Mouse (Mus musculus) left cerebral cortex, adult 11 months (tissue): Measurements from ENCODE around the gene Cbarp.

Experiments used
- DNase-seq: peaks from one replicate; pipeline ENCODE4 v3.0.0; 2022; ENCODE audit warnings: low spot score

Cbarp gene

DNA sequence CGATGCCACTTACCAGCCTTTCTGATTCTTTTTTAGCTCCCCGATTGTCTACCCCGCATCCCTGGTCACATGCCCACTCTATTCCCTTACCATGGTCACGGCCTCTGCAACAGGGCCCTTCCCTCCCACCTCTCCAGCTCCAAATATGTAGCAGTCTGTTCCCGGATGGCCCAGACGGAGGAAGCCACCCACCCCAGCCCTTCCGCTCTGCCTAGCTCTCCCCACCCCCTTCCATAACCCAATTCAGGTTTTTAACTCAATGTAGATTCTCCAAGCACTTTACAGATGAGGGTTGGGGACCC, 16.1 kb upstream of the Cbarp start:
- no peak for DNase-seq

DNA sequence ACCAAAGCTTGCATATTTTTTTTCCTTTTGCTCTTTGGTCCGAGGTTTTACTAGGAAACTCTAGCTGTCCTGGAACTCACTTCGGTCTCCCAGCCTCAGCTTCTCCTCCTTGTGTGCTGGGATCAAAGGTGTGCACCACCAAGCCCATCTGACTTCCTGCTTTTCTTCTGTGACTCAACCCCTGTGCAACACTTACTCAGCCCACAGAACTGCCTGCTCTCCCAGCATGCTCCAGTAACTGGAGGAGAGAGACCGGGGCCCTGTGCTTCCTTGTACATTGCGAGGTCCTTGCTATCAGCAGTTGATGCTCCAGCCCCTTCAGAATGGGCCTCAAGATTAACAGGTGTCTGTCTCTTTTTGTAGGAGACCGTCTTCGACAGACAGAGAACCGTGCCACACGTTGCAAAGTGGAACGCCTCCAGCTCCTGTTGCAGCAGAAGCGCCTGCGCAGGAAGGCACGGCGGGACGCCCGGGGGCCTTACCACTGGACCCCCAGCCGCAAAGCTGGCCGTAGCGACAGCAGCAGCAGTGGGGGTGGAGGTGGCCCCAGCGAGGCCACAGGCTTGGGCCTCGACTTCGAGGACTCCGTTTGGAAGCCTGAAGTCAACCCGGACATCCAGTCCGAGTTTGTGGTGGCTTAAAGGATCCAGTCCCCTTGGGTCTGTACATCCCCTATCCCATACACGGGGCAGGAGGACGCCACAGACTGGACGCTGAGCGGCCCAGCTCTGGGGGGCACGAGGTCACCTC, 15.5 kb upstream of the Cbarp start:
- no peak for DNase-seq

DNA sequence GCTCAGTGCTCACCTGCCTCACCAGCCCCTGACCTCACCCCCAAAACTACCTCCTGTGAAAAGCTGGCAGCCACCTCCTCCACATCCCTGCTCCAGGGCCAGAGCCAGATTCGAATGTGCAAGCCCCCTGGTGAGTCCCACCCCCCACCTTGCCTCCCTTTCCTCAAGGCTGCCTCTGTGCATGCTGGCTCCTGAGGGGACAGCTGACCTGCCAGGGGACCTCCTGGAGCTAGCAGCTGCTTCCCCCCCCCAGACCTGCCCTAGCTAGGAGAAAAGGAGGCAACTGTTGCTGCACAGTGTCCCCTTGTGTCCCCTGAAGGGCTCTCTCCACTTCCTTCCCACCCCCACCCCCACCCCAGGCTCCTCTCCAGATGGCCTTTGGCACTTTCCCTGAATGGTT, 14.6 kb upstream of the Cbarp start:
- no peak for DNase-seq

DNA sequence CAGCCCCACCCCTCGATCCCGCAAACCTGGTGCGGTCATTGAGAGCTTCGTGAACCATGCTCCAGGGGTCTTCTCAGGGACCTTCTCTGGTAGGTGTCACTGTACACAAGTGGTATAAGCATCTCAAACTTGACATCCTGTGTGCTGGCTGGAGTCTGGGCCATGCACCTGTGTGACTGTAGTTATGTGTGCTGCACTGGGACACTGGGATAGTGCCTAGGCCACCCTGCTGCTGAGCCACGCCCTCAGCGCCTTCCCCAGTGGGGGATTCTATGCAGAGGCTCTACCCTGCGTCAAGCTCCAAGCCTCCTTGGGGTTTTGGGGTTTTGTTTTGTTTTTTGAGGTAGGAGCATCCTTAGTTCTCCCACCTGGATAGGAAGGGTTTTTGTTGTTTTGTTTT, 13.7 kb upstream of the Cbarp start:
- no peak for DNase-seq

DNA sequence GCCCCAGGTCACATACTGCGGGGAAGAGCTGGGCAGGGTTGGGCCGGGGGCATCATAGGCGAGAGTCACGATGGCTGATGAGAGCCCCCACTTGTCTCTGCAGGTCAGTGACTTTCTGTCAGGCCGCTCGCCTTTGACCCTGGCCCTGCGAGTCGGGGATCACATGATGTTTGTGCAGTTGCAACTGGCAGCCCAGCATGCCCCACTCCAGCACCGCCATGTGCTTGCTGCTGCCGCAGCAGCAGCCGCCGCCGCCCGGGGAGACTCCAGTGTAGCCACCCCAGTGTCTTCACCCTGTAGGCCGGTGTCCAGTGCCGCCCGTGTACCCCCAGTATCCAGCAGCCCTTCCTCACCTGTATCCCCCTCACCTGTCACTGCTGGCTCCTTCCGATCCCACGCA, 13.1 kb upstream of the Cbarp start:
- DNase-seq, result no peak

DNA sequence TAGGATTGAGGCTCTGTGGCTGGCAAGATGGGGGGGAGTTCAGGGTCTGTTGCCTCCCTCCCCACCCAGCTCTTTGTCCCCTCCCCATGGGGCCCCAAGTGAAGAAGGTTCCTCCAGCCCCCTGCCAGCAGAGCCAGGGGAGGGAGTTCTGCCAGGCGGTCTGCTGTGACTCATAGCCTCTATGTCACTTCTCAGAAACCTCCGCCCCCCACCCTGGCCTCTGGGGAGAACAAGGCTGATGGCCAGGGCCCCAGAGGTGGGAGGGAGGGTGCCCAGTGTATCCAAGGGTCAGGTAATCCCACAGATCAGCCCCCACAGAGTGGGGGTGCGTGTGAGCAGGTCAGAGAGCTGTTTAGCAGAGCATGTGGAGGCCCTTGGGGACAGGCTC, 12.2 kb upstream of the Cbarp start:
- DNase-seq, result no peak

DNA sequence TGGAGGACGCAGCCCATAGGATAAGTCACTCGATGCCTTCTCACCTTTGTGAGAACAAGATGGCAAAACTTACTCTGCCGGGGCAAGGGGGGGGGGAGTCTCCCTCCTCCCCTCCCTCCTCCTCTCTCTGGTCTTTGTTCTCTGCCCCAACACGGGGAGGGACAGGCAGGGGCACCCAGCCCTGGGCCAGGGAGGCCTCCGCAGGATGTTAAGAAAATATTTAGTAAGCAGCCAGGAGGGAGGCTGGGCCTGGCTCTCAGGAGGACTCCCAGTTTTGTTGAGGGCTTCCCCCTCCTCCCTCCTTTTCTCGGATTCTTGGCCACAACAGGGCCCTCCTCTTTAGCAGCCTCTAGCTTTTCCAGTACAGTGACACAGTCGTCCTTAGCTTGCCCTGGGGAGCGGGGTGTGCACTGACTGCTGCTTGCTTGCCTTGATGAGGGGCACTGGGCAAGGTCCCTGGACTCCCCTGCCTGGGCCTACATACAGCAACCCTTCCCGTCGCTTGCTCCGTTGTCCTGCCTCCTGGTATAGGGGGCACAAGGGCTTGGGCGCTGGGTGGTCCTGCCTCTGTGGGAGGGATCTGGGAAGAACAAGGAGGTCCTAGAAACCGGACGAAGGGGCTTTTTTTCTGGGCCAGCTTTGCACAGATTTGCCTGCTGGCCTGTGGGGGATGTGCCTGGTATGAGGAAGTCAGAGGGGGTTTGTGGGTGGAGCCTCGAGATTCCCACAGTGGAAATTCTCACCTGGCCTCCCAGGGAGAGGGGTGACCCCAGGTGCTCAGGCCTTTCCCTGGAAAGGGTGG, 11.6 kb upstream of the Cbarp start:
- no peak for DNase-seq

DNA sequence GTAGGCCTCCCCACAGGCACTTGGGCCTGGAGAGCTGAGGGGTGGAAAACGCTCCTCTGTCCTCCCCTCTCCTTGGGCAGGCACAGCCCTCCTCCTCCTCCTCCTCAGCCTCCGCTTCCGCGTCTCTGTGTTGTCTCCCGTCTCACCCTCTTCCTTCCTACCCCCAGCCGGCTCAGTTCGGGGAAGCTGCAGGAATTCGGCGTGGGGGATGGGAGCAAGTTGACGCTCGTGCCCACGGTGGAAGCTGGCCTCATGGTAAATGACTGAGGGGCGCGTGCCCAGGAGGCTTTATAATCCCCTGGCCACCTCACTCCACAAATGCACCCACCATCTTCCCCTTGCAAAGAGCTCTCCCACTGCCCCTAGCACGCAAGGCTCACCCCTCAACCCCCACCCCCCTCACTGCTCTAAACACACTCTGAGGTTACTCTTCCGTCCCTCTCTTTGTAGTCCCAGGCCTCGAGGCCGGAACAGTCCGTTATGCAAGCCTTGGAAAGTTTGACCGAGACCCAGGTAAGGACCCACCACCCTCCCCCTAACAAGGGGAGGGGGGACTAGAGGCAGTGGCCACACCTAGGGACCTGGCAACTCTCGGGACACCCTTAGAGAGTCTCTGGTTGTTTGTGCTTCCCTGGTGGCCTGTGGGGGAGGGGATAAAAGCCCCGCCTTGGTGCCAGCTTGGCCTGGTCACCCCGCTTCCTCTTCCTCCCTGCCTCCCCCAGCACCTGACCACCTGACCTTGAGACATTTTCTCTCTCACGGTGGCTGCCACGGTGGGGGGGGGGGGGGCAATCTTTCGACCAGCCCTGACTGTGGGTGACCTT, 10.8 kb upstream of the Cbarp start:
- no peak for DNase-seq

DNA sequence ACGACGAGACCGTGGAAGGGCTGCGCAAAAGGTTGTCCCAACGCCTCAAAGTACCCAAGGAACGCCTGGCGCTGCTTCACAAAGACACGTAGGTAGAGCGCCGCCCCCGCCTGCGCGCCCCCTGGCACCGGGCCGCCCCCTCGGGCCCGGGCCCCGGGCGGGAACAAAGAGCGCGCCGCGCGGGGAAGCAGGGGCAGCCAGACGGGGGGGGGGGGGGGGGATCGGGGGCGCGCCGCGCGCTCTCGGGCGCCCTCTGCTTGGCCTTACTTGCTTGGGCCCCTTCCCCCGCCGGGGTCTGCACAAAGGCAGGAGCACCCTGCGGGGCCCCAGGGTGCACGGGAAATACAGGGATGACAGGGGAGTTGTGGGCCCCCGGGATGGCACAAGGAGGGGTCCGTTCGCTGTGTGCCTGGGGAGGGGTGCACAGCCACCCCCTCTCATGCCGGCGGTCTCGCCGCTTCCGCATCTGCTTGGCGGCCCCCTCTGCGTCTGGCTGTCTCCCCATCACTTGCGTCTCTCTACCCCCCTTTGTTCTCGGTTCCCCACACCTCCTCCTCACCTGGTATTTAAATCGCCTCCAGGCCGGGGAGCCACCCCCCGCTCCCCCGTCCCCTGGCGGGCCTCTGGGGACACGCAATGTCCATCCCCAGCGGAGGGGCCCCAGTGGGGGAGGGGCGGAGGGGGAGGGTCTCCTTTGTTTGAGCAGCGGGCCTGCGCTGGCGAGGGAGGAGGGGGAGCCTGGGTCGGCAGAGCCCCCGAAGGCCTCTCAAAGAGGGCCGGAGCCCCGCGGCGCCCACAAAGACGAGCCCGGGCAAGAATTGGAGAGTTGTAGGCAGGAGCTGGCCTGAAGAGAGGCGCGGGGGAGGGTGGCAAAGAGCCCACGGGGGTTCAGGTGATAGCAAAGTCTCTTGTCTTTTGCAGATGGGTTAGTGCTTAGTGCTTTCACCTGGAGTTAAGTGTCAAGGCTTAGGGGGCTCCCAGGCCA, 9.9 kb upstream of the Cbarp start:
- DNase-seq, result no peak

DNA sequence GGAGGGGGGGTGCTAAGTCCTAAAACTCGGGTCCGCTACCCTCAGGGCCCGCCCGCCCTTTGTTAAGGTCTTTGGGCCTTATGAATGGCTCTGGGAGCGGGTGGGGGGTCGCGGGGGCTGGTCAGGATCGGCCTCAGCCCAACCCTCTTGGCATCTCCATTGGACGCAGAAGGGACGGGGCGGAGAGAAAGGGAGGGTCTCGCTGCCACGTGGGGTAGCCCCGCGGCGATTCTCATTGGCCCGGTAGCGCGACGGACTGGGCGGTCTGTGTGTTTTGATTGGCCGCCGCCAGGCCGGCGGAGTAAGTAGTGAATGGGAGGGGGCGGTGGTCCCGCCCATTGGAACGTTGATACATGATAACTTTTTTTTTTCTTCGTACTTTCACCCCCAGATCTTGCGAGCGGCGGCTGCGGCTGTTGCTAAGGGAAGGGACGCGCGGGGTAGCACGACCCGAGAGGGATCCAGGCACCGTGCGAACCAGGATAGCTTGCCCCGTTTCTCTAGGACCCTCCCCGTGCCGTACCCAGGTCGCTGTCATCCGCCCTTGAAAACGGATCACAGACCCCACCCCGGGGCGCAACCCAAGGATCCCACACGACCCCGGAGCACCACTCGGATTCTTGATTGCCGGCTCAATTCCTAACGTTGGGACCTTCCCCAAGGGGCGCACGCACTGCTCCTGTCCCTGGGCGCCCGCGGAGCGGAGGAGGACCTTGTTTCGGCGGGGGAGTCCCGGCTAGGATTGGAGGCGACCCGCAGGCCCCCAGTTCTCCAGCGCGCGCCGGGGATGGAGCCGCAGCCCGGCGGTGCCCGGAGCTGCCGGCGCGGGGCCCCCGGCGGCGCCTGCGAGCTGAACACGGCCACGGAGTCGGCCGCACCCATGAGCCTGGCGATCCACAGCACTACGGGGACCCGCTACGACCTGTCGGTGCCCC, 8.9 kb upstream of the Cbarp start:
- DNase-seq, result peak; percentile 97

DNA sequence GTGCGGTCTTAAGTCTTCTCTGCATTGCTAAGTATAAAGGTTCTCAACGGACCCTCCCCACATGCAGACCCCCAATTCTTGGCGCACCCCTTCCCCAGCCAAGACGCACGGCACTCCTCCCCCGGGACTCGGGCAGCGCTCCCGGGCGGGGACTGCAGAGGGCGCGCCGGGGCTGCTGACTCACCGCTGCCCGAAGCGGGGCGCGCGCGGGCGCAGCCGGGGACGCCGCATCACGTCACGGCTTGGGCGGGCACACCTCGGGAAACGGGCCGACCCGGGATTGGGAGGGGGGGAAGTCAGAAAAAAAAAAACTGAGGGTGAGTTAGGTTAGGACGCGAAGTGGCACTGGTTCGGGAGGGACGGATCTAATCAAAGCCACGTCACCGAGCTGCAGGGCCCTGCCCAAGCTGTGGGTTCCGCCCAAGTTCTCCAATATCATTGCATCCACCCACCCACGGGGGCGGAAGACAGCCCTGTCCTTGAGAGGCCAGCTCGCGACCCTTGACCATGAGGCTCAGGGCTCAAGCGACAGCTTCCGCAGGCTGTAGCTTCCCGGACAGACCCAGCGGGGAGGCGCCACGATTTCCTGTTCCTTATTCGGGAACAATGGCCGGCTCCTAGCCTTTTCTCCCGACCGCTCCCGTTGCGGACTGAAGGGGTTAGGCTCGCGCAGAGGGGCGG, 8.1 kb upstream of the Cbarp start:
- DNase-seq, result peak; percentile 86

DNA sequence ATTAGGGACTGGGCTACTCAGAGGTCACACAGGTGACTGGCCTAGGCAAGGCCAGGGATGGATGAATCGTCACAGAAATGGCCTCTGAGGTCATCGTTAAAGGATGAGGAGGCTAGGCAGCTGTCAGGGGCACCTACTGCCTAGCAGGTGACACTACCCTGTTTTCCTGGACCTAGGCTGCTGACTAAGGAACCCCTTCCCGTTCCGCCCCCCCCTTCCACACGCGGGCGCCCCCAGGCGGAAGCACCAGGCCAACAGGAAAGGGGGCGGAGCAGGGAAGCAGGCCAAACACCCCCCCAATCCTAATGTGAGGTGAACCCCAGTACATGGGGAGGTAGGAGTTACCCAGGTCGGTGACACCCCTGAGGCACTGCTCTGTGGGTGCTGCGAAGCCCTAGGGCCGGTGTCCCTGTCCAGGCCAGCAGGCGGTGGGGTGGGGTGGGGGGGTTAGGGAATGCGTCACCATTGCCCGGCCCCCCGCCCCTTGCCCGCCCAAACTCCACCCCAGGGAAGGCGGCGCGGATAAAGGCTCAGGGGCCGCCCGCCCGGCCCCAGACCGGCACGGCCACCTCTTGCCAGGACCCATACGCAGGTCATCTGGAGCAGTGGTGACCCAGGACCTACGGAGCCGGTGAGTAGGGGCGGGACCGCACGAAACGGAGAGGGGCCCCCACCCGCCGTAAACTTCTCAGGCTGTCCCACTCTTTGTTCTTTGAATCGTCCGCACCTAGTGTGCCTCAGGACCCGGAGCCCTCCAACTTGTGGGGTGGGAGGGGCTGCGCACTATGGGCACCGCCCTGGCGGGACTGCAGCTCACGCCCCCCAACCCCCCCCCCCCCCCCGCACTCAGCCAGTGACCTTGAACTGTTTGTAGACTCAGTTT, 7.3 kb upstream of the Cbarp start, which contains the start of gene Midn:
Gene Midn (plus strand): TSS at position 554 of the 883 bp plus-strand sequence.
- no peak for DNase-seq

DNA sequence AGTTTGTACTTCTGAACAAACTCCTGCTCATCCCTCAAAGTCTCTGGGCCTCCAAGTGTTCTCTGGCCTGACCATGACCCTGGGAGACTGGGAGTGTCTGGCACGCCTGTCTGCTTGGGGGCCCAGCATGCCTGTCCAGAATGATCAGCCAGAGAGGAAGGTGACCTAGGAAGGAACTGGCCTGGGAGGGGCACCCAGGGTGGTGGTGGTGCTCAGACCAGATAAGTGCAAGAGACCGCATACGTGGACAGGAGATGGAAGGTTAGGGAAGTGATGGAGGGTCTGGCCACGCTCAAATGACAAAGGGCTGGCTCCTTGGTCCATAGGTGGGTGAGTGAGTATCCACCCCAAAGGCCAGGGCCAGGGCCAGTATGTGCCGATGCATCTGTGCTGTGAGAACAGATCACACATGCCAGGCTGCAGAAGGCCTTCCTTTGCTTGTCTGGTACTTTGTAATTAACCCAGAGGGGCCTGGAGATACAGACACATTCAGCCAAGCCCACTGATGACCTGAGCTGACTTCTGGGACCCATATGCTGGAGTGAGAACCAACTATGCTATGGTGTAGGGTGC, 6.6 kb upstream of the Cbarp start:
- DNase-seq, result no peak

DNA sequence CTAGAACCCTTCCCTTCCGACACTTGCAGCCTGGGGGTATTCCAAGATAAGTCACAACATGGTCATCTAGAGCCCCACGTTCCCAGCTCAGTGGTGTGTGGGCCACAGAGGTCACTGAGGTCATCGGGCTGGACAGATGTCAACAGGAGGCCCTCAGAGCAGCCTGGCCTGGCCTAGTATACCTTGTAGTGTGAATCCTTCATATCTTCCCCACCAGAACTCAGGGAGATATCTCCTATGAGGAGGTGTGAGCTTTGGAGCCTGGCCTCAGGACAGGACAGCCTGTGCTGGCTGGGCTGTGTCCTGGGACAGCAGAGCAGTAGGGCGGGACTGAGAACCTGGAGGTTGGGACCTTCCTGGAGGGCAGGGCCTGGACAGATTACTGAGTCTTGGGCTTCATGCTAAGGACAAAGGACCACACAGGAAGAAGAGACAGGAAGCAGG, 6.0 kb upstream of the Cbarp start:
- DNase-seq, result no peak

DNA sequence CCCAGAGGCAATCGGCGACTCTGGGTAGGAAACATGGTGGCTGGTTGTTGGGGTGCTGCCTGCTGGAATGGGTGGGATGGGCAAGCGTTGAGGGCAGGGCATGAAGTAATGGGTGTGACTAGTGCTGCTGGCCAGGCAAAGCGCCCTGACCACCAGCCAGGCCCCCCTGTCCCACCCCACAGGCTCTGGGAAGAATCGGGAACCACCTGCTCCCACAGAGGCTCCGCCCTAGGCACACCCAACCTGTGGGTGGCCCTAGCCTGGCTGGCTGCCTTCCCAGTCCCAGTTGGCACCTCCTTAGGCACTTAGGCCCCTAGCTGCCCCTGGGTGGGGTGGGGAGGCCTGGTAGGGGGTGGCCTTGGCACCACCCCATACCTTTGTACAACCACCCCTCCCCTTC, 5.3 kb upstream of the Cbarp start:
- no peak for DNase-seq

DNA sequence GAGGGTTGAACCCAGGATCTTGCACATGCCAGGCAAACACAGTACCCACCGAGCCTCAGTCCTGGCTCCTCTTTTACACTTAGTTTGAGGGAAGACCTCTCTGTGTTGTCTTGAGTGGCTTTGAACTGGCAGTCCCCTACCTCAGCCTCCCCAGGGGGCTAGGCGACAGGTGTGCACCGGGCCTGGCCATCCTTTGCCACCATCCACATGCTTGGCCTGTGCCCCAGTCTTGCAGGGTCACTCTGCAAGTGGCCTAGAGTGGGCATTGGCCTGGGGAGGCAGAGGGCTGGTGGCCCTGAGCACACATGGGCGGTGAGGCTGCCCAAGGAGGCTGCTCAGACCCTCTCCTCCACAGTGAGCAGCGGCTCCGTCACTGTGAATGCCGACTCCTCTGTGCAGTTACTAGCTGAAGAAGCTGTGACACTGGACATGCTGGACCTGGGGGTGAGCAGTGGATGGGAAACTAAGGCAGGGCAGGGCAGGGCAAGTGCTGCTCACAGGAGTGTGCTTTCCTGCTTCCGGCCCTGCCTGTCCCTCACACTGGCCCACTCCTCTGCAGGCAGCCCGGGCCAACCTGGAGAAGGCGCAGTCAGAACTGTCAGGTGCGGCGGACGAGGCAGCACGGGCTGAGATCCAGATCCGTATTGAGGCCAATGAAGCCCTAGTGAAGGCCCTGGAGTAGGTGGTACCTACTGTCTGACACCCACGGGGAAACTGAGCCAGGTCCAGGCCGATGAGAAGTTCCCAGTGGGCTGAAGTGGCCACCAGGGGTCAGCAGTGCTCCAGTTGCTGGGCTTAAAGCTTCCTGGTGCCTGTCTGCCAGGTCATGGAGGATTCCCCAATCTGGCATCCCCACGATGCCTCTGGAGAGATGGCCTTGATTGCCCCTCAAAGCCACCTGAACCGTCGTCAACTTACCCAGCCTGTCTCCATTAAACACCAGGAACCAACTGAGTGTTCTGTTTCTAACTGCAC, 4.5 kb upstream of the Cbarp start:
- DNase-seq, result no peak

DNA sequence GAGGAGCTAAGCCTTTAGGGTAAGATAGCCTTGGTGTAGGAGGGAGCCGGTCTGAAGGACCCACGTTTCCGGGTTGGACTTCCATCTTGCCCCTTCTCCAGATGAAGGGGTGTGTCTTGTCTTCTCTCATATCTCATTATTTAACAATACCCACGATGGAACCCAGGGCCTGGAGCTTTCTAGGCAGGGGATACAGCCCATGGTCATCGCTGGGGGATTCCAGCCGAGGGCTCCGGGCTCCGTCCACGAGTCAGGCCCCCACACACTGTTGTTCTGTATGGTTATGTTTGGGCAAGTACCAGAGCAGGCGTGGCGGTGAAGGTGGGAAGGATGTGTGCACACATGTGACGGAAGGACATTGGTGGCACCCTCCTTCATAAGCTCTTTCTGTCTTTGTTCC, 3.5 kb upstream of the Cbarp start:
- no peak for DNase-seq
